Mouse (Mus musculus): ENCODE measurements around the gene Ube2l3. TPM values are rescaled to one million over a fixed set of nuclear protein-coding genes. Genes with fewer than 3 reads are reported as not detected.
A peak's percentile ranks its signal among the peaks of the same experiment; 100 is the strongest.
"Not testable (repeated sequence)": the region's sequence is repeated elsewhere in the genome, so short reads cannot be mapped to it uniquely, and the experiment has no call there.

Gene Ube2l3
- total RNA-seq, 1 experiment from 2014 or later: 163 TPM

- peak; percentile 85 for ATAC-seq (replicated peaks; ENCODE audit: low read depth, poor library complexity, severe bottlenecking)
These were observed 7.8 kb upstream of the Ube2l3 start for GRCm38 (mm10) chr16:17209981-17210838.

- ATAC-seq (replicated peaks; ENCODE audit: low read depth, poor library complexity, severe bottlenecking): no peak
These were observed 7.0 kb upstream of the Ube2l3 start for GRCm38 (mm10) chr16:17209404-17209960.

- peak; percentile 75 for ATAC-seq (replicated peaks; ENCODE audit: low read depth, poor library complexity, severe bottlenecking)
These were observed 6.2 kb upstream of the Ube2l3 start, which contains the start of gene Rimbp3 for GRCm38 (mm10) chr16:17208389-17209361. Gene Rimbp3, plus strand, starts transcription at chr16:17208603.

GRCm38 (mm10) chr16:17204990-17205389 lies 2.5 kb upstream of the Ube2l3 start:
- no peak for ATAC-seq (replicated peaks; ENCODE audit: low read depth, poor library complexity, severe bottlenecking)

- peak; percentile 72 for ATAC-seq (replicated peaks; ENCODE audit: low read depth, poor library complexity, severe bottlenecking)
These were observed 472 bp downstream of the Ube2l3 start for GRCm38 (mm10) chr16:17201977-17202376.

GRCm38 (mm10) chr16:17200953-17201707 lies 1.3 kb downstream of the Ube2l3 start:
- peak; percentile 83 for ATAC-seq (replicated peaks; ENCODE audit: low read depth, poor library complexity, severe bottlenecking)

GRCm38 (mm10) chr16:17200121-17200952 lies 2.1 kb downstream of the Ube2l3 start:
- ATAC-seq (replicated peaks; ENCODE audit: low read depth, poor library complexity, severe bottlenecking): no peak; the same call in 1 of the 2 replicates

GRCm38 (mm10) chr16:17193823-17194222 lies 8.6 kb downstream of the Ube2l3 start:
- ATAC-seq (replicated peaks; ENCODE audit: low read depth, poor library complexity, severe bottlenecking): no peak

GRCm38 (mm10) chr16:17185475-17185874 lies 17.0 kb downstream of the Ube2l3 start:
- ATAC-seq (replicated peaks; ENCODE audit: low read depth, poor library complexity, severe bottlenecking): no peak

GRCm38 (mm10) chr16:17183003-17183402 lies 19.4 kb downstream of the Ube2l3 start:
- ATAC-seq (replicated peaks; ENCODE audit: low read depth, poor library complexity, severe bottlenecking): no peak

GRCm38 (mm10) chr16:17182136-17182535 lies 20.3 kb downstream of the Ube2l3 start:
- ATAC-seq (replicated peaks; ENCODE audit: low read depth, poor library complexity, severe bottlenecking): peak; percentile 45; the same call in 1 of the 2 replicates

GRCm38 (mm10) chr16:17181382-17181781 lies 21.1 kb downstream of the Ube2l3 start:
- peak; percentile 94 for ATAC-seq (replicated peaks; ENCODE audit: low read depth, poor library complexity, severe bottlenecking)

GRCm38 (mm10) chr16:17179706-17180105 lies 22.7 kb downstream of the Ube2l3 start:
- no peak for ATAC-seq (replicated peaks; ENCODE audit: low read depth, poor library complexity, severe bottlenecking)

- ATAC-seq (replicated peaks; ENCODE audit: low read depth, poor library complexity, severe bottlenecking): no peak; the same call in 1 of the 2 replicates
These were observed 24.8 kb downstream of the Ube2l3 start for GRCm38 (mm10) chr16:17177623-17178170.

GRCm38 (mm10) chr16:17175765-17176164 lies 26.7 kb downstream of the Ube2l3 start:
- no peak for ATAC-seq (replicated peaks; ENCODE audit: low read depth, poor library complexity, severe bottlenecking)

GRCm38 (mm10) chr16:17168049-17168448 lies 34.4 kb downstream of the Ube2l3 start:
- ATAC-seq (replicated peaks; ENCODE audit: low read depth, poor library complexity, severe bottlenecking): no peak

GRCm38 (mm10) chr16:17167179-17167578 lies 35.3 kb downstream of the Ube2l3 start:
- no peak for ATAC-seq (replicated peaks; ENCODE audit: low read depth, poor library complexity, severe bottlenecking)

GRCm38 (mm10) chr16:17165478-17165877 lies 37.0 kb downstream of the Ube2l3 start:
- ATAC-seq (replicated peaks; ENCODE audit: low read depth, poor library complexity, severe bottlenecking): not testable (repeated sequence)

All from common myeloid progenitor, adult 5-6 weeks (primary cell).